Mouse (Mus musculus): Measurements from ENCODE around the gene Bola2. TPM values are rescaled to one million over a fixed set of nuclear protein-coding genes. Genes with fewer than 3 reads are reported as not detected.

Bola2 gene
- polyA plus RNA-seq, 1 experiment from 2014 or later = 122 TPM

DNA sequence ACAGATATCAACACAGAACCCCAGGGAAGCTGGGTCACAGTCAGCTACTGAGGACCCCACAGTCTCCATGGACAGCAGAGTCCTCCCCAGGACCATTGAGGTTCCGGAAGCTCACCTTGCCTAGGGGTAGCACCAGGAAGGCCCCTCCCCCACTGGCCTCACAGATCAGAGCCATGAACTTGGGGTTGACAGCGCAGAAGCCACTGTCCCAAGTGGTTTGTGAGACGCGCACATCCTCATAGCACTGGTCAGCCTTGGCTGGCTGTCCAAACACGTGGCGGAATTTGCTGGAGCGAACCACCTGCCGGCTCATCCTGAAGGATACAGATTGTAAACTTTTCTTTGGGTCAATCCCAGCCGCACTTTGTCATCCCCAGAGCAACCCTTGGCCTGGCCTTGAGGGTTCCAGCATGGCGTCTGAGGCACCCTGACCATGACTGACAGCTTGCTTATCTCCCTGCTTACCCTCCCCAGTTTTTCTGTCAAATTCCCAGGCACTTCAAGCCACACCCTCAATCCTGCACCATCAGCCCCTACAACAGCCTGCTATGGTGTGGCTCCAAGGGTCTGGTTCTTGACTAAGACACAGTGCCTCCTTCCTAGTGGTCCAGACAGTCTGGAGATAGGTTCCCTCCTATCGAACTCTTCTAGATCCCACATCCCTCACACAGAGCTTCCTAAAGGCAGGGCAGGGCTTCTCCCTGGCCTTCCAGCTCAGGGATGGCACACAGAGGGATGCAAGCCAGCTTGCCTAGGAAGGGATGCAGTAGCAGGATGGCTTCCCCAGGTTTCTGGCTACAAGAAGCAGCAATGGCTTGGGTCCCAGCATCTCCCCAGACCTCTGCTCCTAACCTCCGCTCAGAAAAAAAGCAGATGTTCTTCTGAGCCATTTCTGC, 7.9 kb downstream of the Bola2 start:
- peaks cover 13% of the 10 kb centered on the region for H3K4me1 ChIP-seq (ENCODE audit: insufficient read depth, low read length)
- H3K27ac ChIP-seq (ENCODE audit: low read length) = no peak overlapping the region
- H3K36me3 ChIP-seq (ENCODE audit: insufficient read depth, low read length) = no peaks in the 10 kb centered on the region
- 75% methylated on average over 12 of the region's 12 CpGs for WGBS
- H3K9ac ChIP-seq (replicated peaks; ENCODE audit: low read length) = no peak overlapping the region
- no peaks in the 10 kb centered on the region for H3K9me3 ChIP-seq (ENCODE audit: low read length)
- peak overlapping the region; percentile 49; the same call in 1 of the 2 replicates for H3K4me3 ChIP-seq (ENCODE audit: low read length)
- no peak for ATAC-seq (ENCODE audit: low FRiP score, low TSS enrichment)
- no peak overlapping the region for H3K4me2 ChIP-seq (replicated peaks; ENCODE audit: low read depth, low read length)
- peaks cover 19% of the 10 kb centered on the region for H3K27me3 ChIP-seq (ENCODE audit: insufficient read depth, low read length)

DNA sequence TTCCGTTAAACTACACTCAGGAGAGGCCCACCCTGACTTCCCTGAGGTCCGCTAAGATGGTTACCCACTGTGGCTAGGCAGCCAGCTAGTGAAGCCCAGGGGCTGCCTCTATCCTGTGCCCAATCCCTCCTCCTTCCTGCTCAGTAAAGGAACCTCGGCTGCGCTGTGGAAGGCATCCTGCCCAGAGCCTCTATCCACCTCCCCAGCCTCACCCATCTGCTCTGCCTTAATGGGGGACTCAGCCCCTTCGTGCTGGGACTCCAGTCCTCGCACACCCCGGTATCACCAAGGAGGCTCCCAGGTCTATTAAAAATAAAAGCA, 8.5 kb downstream of the Bola2 start:
- WGBS = 11% methylated on average over 7 of the region's 7 CpGs

GRCm38 (mm10) chr7:126704121-126704980, 9.2 kb downstream of the Bola2 start:
- ATAC-seq (ENCODE audit: low FRiP score, low TSS enrichment) = peak; percentile 64; the same call in 1 of the 2 replicates
- Histone ChIP-seq H3K27me3 (ENCODE audit: insufficient read depth, low read length) (peaks cover 19% of the 10 kb centered on the region), H3K4me3 (ENCODE audit: low read length) (peak overlapping the region; percentile 49), H3K27ac (ENCODE audit: low read length) (no peak overlapping the region), H3K9me3 (ENCODE audit: low read length) (peaks cover 4% of the 10 kb centered on the region; the same call in 1 of the 2 replicates), H3K9ac (replicated peaks; ENCODE audit: low read length) (peak overlapping the region; percentile 62), H3K4me2 (replicated peaks; ENCODE audit: low read depth, low read length) (peak overlapping the region; percentile 90), H3K4me1 (ENCODE audit: insufficient read depth, low read length) (peaks cover 13% of the 10 kb centered on the region), H3K36me3 (ENCODE audit: insufficient read depth, low read length) (no peaks in the 10 kb centered on the region)
- WGBS = 2% methylated on average over 39 of the region's 39 CpGs

More for the DNA sequence above, 8.5 kb downstream of the Bola2 start:
- no peaks in the 10 kb centered on the region for H3K36me3 ChIP-seq (ENCODE audit: insufficient read depth, low read length)
- H3K4me2 ChIP-seq (replicated peaks; ENCODE audit: low read depth, low read length) = peak overlapping the region; percentile 90; the same call in 1 of the 2 replicates
- no peak for ATAC-seq (ENCODE audit: low FRiP score, low TSS enrichment)
- no peaks in the 10 kb centered on the region for H3K9me3 ChIP-seq (ENCODE audit: low read length)
- peak overlapping the region; percentile 49 for H3K4me3 ChIP-seq (ENCODE audit: low read length)
- no peak overlapping the region for H3K27ac ChIP-seq (ENCODE audit: low read length)
- peaks cover 19% of the 10 kb centered on the region for H3K27me3 ChIP-seq (ENCODE audit: insufficient read depth, low read length)
- H3K4me1 ChIP-seq (ENCODE audit: insufficient read depth, low read length) = peaks cover 13% of the 10 kb centered on the region
- peak overlapping the region; percentile 62; the same call in 1 of the 2 replicates for H3K9ac ChIP-seq (replicated peaks; ENCODE audit: low read length)

GRCm38 (mm10) chr7:126707442-126708174, 12.4 kb downstream of the Bola2 start, which contains the start of gene Coro1a:
Gene Coro1a (minus strand): TSS chr7:126707787.
- H3K9ac ChIP-seq (replicated peaks; ENCODE audit: low read length) = no peak within 1 kb of the TSS
- H3K4me3 ChIP-seq (ENCODE audit: low read length) = no peak within 1 kb of the TSS
- no peaks in the 10 kb centered on the region for H3K36me3 ChIP-seq (ENCODE audit: insufficient read depth, low read length)
- ATAC-seq (ENCODE audit: low FRiP score, low TSS enrichment) = no peak
- no peak within 1 kb of the TSS for H3K27ac ChIP-seq (ENCODE audit: low read length)
- H3K9me3 ChIP-seq (ENCODE audit: low read length) = peaks cover 5% of the 10 kb centered on the region; the same call in 1 of the 2 replicates
- peaks cover 11% of the 10 kb centered on the region for H3K4me1 ChIP-seq (ENCODE audit: insufficient read depth, low read length)
- H3K27me3 ChIP-seq (ENCODE audit: insufficient read depth, low read length) = peaks cover 19% of the 10 kb centered on the region
- no peak within 1 kb of the TSS for H3K4me2 ChIP-seq (replicated peaks; ENCODE audit: low read depth, low read length)
- whole genome bisulfite sequencing = 87% methylated on average over 12 of the region's 19 CpGs

GRCm38 (mm10) chr7:126708175-126708952, 13.2 kb downstream of the Bola2 start:
- 83% methylated on average over 10 of the region's 10 CpGs for WGBS
- Histone ChIP-seq H3K4me3 (ENCODE audit: low read length) (no peak overlapping the region), H3K4me2 (replicated peaks; ENCODE audit: low read depth, low read length) (no peak overlapping the region), H3K9me3 (ENCODE audit: low read length) (peaks cover 5% of the 10 kb centered on the region; the same call in 1 of the 2 replicates), H3K27ac (ENCODE audit: low read length) (no peak overlapping the region), H3K36me3 (ENCODE audit: insufficient read depth, low read length) (no peaks in the 10 kb centered on the region), H3K9ac (replicated peaks; ENCODE audit: low read length) (no peak overlapping the region), H3K27me3 (ENCODE audit: insufficient read depth, low read length) (peaks cover 16% of the 10 kb centered on the region), H3K4me1 (ENCODE audit: insufficient read depth, low read length) (peaks cover 11% of the 10 kb centered on the region)
- ATAC-seq (ENCODE audit: low FRiP score, low TSS enrichment) = no peak

- no peak overlapping the region for H3K9ac ChIP-seq (replicated peaks; ENCODE audit: low read length)
- H3K4me3 ChIP-seq (ENCODE audit: low read length) = no peak overlapping the region
- no peak for ATAC-seq (ENCODE audit: low FRiP score, low TSS enrichment)
- no peak overlapping the region for H3K4me2 ChIP-seq (replicated peaks; ENCODE audit: low read depth, low read length)
- 63% methylated on average over 4 of the region's 4 CpGs for WGBS
- H3K27me3 ChIP-seq (ENCODE audit: insufficient read depth, low read length) = peaks cover 2% of the 10 kb centered on the region; the same call in 1 of the 2 replicates
- no peaks in the 10 kb centered on the region for H3K36me3 ChIP-seq (ENCODE audit: insufficient read depth, low read length)
- H3K9me3 ChIP-seq (ENCODE audit: low read length) = peaks cover 5% of the 10 kb centered on the region; the same call in 1 of the 2 replicates
- no peaks in the 10 kb centered on the region for H3K4me1 ChIP-seq (ENCODE audit: insufficient read depth, low read length)
- H3K27ac ChIP-seq (ENCODE audit: low read length) = no peak overlapping the region
Observed at GRCm38 (mm10) chr7:126710266-126710665, 15.1 kb downstream of the Bola2 start.

- no peaks in the 10 kb centered on the region for H3K36me3 ChIP-seq (ENCODE audit: insufficient read depth, low read length)
- no peaks in the 10 kb centered on the region for H3K4me1 ChIP-seq (ENCODE audit: insufficient read depth, low read length)
- H3K4me3 ChIP-seq (ENCODE audit: low read length) = no peak overlapping the region
- no peaks in the 10 kb centered on the region for H3K27me3 ChIP-seq (ENCODE audit: insufficient read depth, low read length)
- no peak overlapping the region for H3K9ac ChIP-seq (replicated peaks; ENCODE audit: low read length)
- no peak overlapping the region for H3K4me2 ChIP-seq (replicated peaks; ENCODE audit: low read depth, low read length)
- ATAC-seq (ENCODE audit: low FRiP score, low TSS enrichment) = no peak
- peaks cover 5% of the 10 kb centered on the region; the same call in 1 of the 2 replicates for H3K9me3 ChIP-seq (ENCODE audit: low read length)
- 74% methylated on average over 3 of the region's 3 CpGs for WGBS
- no peak overlapping the region for H3K27ac ChIP-seq (ENCODE audit: low read length)
Observed at GRCm38 (mm10) chr7:126711910-126712309, 16.7 kb downstream of the Bola2 start.

DNA sequence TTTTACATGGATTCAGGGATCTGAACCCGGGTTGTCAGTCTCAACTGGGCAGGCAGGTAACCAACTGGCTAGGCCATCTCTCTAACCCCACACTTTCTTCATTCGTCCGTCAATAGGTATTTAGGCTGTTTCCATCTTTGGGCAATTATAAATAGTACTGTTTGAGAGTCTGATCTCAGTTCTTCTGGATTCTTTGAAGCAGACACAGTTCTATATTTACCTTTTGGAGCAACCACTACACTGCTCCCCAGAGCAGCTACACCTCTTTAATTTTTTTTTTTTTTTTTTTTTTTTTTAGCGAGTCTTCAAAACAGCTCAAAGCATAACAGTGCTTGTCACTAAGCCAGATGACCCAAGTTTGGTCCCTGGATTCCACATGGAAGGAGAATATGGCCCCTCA, 20.5 kb downstream of the Bola2 start:
- H3K4me3 ChIP-seq (ENCODE audit: low read length) = no peak overlapping the region
- H3K36me3 ChIP-seq (ENCODE audit: insufficient read depth, low read length) = no peaks in the 10 kb centered on the region
- H3K27ac ChIP-seq (ENCODE audit: low read length) = no peak overlapping the region
- no peak overlapping the region for H3K9ac ChIP-seq (replicated peaks; ENCODE audit: low read length)
- no peaks in the 10 kb centered on the region for H3K4me1 ChIP-seq (ENCODE audit: insufficient read depth, low read length)
- H3K27me3 ChIP-seq (ENCODE audit: insufficient read depth, low read length) = no peaks in the 10 kb centered on the region
- no peaks in the 10 kb centered on the region for H3K9me3 ChIP-seq (ENCODE audit: low read length)
- ATAC-seq (ENCODE audit: low FRiP score, low TSS enrichment) = no peak
- 81% methylated on average over 4 of the region's 4 CpGs for WGBS
- H3K4me2 ChIP-seq (replicated peaks; ENCODE audit: low read depth, low read length) = no peak overlapping the region

- Histone ChIP-seq H3K4me1 (ENCODE audit: insufficient read depth, low read length) (no peaks in the 10 kb centered on the region), H3K9ac (replicated peaks; ENCODE audit: low read length) (no peak overlapping the region), H3K36me3 (ENCODE audit: insufficient read depth, low read length) (no peaks in the 10 kb centered on the region), H3K9me3 (ENCODE audit: low read length) (no peaks in the 10 kb centered on the region), H3K4me3 (ENCODE audit: low read length) (no peak overlapping the region), H3K27ac (ENCODE audit: low read length) (no peak overlapping the region), H3K4me2 (replicated peaks; ENCODE audit: low read depth, low read length) (no peak overlapping the region), H3K27me3 (ENCODE audit: insufficient read depth, low read length) (no peaks in the 10 kb centered on the region)
- ATAC-seq (ENCODE audit: low FRiP score, low TSS enrichment) = no peak
- 82% methylated on average over 3 of the region's 3 CpGs for WGBS
Observed at GRCm38 (mm10) chr7:126717566-126717965, 22.4 kb downstream of the Bola2 start.

All from kidney, embryonic 16.5 days (tissue).